Mouse (Mus musculus) bone marrow, adult 2 months (tissue): ENCODE results near the gene Smim24. TPM values are rescaled to one million over a fixed set of nuclear protein-coding genes. Genes with fewer than 3 reads are reported as not detected.

Source experiments
- H3K27ac ChIP-seq: fragments of 200-500 bp; 2 replicates; pipeline ENCODE4 v1.5.1; 2012; ENCODE audit warnings: low read depth, mild to moderate bottlenecking, control low read depth, inconsistent platforms, low read length; ENCODE audit not compliant: control insufficient read depth, poor library complexity, insufficient read depth
- H3K4me1 ChIP-seq: fragments of 200-500 bp; 2 replicates; pipeline ENCODE4 v1.6.1; 2011; ENCODE audit warnings: low read length; ENCODE audit not compliant: control insufficient read depth, insufficient read depth
- H3K4me3 ChIP-seq: fragments of 200-500 bp; replicated peaks from 2 replicates; pipeline ENCODE3; 2011; ENCODE audit warnings: mild to moderate bottlenecking, low read depth, low read length, control low read depth; ENCODE audit not compliant: control insufficient read depth
- CTCF ChIP-seq: fragments of 200-500 bp; IDR thresholded peaks from 2 replicates; pipeline ENCODE4 v1.5.1; 2011; ENCODE audit warnings: low read length, control low read depth; ENCODE audit not compliant: control insufficient read depth, insufficient read depth
- POLR2A ChIP-seq: fragments of 200-500 bp; IDR thresholded peaks from 2 replicates; pipeline ENCODE4 v1.6.1; 2011; ENCODE audit warnings: low read depth, mild to moderate bottlenecking, control low read depth, low read length, borderline replicate concordance; ENCODE audit not compliant: control insufficient read depth
- WGBS: fragments of 180-500 bp; shearing (Covaris S2); methylation state at CpG from one replicate; pipeline ENCODE4 v1.1.7; 2018; 5-methylcytosine and 5-hydroxymethylcytosine counted together
- polyA plus RNA-seq: library from polyadenylated mRNA; stranded (reverse); fragments of >200 nt; gene quantifications from 2 replicates; pipeline ENCODE4 v1.2.4, GENCODE M21; 2011; ENCODE audit warnings: low replicate concordance; ENCODE audit not compliant: missing spikeins, insufficient read depth, insufficient read length

The Smim24 gene
- polyA plus RNA-seq, 1 experiment = 18.0 TPM

GRCm38 (mm10) chr10:81376561-81377361, 16.1 kb upstream of the Smim24 start:
- Histone ChIP-seq H3K4me3 (peak overlapping the region; percentile 70), H3K4me1 (peaks cover 4% of the 10 kb centered on the region), H3K27ac (peak overlapping the region; percentile 74)
- 37% methylated on average over 6 of the region's 6 CpGs for WGBS
- peak; percentile 34; the same call in 1 of the 2 replicates for TF ChIP-seq POLR2A
- no peak for TF ChIP-seq CTCF

GRCm38 (mm10) chr10:81377362-81377664, 15.5 kb upstream of the Smim24 start:
- Histone ChIP-seq H3K4me3 (peak overlapping the region; percentile 70), H3K4me1 (peaks cover 4% of the 10 kb centered on the region), H3K27ac (peak overlapping the region; percentile 74)
- TF ChIP-seq POLR2A (no peak), CTCF (no peak)
- WGBS = 42% methylated on average over 2 of the region's 2 CpGs

- Histone ChIP-seq H3K27ac (peak within 1 kb of the TSS; percentile 74), H3K4me3 (peak within 1 kb of the TSS; percentile 85), H3K4me1 (peaks cover 4% of the 10 kb centered on the region)
- 1% methylated on average over 59 of the region's 59 CpGs for WGBS
- peak; percentile 89 for TF ChIP-seq POLR2A
- no peak for TF ChIP-seq CTCF
Measured at GRCm38 (mm10) chr10:81377793-81378552, 14.9 kb upstream of the Smim24 start, which contains the start of gene Fzr1. Gene Fzr1, minus strand, starts transcription at chr10:81378516.

DNA sequence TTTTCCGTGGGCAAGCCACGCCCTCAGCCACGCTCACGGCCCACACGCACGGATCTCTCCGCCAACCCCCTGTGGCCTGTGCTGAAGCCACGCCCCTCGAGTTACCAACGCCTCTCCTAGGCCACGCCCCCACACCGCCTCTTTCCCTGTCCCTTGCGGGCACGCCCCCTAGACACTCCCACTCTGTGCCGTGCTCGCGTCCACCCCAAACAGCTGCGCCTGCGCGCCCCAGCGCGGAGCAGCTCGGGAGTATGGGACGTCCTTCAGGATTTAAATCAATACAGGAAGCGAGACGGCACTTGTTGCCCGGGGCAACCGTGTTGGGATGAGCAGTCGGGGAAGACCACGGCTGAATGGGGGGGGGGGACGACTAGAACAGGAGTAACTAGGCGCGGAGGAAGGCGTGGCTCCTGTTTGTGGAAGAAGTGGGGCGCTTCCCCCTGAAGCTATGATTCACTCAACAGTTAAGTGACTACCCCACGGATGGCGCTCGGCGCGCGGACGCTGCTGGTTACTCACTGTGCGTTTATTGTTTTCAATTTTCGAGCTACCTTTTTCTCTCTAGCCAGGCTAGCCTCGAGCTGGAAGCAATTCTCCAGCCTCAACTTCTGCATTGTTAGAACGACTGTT, 14.2 kb upstream of the Smim24 start:
- Histone ChIP-seq H3K27ac (peak overlapping the region; percentile 74), H3K4me1 (peaks cover 4% of the 10 kb centered on the region), H3K4me3 (peak overlapping the region; percentile 85)
- WGBS = under 1% methylated on average over 46 of the region's 46 CpGs
- TF ChIP-seq CTCF (peak; percentile 19; the same call in 1 of the 2 replicates), POLR2A (peak; percentile 50; the same call in 1 of the 2 replicates)

- TF ChIP-seq CTCF = no peak
- TF ChIP-seq POLR2A = no peak
- Histone ChIP-seq H3K27ac (peak overlapping the region; percentile 74), H3K4me3 (peak overlapping the region; percentile 85), H3K4me1 (peaks cover 4% of the 10 kb centered on the region)
- WGBS = 59% methylated on average over 3 of the region's 3 CpGs
Measured at GRCm38 (mm10) chr10:81379183-81379553, 13.7 kb upstream of the Smim24 start.

- Histone ChIP-seq H3K4me3 (no peak overlapping the region), H3K4me1 (peaks cover 5% of the 10 kb centered on the region), H3K27ac (peak overlapping the region; percentile 21)
- TF ChIP-seq CTCF (no peak), POLR2A (no peak)
- 51% methylated on average over 6 of the region's 6 CpGs for WGBS
Measured at GRCm38 (mm10) chr10:81379809-81380378, 13.0 kb upstream of the Smim24 start.

GRCm38 (mm10) chr10:81382039-81382438, 10.8 kb upstream of the Smim24 start:
- no peak for TF ChIP-seq POLR2A
- TF ChIP-seq CTCF = no peak
- 14% methylated on average over 5 of the region's 5 CpGs for WGBS
- Histone ChIP-seq H3K4me1 (peaks cover 4% of the 10 kb centered on the region), H3K27ac (peak overlapping the region; percentile 92), H3K4me3 (no peak overlapping the region)

GRCm38 (mm10) chr10:81383802-81384604, 8.8 kb upstream of the Smim24 start, which contains the start of the genes Dohh and Gm48551:
Gene Dohh, plus strand, starts transcription at chr10:81384428.
Gene Gm48551, plus strand, starts transcription at chr10:81384466.
- peaks cover 4% of the 10 kb centered on the region for H3K4me1 ChIP-seq
- 6% methylated on average over 54 of the region's 54 CpGs for WGBS
- H3K4me3 ChIP-seq = peak within 1 kb of the TSS; percentile 83
- TF ChIP-seq POLR2A (peak; percentile 98), CTCF (no peak)
- H3K27ac ChIP-seq = peak within 1 kb of the TSS; percentile 54
